In the genomic region with DNA sequence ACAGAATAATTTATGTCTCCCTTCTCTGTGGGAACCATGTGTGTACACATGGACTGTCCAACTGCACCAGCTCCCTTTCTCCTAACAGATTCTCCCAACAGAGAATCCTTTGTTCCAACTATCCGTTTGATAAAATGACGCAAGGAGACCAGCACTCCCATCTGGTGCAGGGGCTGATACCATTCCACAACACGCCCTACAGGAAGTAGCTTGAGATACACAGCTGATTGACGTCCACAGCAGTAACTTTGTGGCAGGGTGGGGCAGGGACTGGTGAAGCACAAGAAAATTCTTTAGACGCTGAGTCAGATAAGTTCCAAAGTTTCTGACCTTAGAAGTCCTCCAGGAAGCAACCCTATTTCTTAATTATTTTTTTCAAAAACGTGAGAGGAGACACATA, we compare ENCODE assay signal across 10 mouse cellular contexts.
DNase-seq lines count a peak whose midpoint lies in the region; ATAC-seq and TF ChIP-seq lines count a peak whose summit lies in the region.
"Had no signal": no experiment of that assay in that cellular context is flagged by ENCODE, and none has a peak within 500 bp of the region (broad histone marks: within the 10 kb centered on the region; RNA-seq: fewer than 3 reads in every experiment).

No protein-coding gene starts in this region.

- H3K27ac ChIP-seq in hindbrain, embryonic 16.5 days (ENCODE audit: low read depth, low read length): no peak overlapping the region
- no peak overlapping the region for H3K27ac ChIP-seq in hindbrain, embryonic 11.5 days (ENCODE audit: low read depth, low read length)
- no peak overlapping the region for H3K27ac ChIP-seq in cerebellum, adult 2 months (ENCODE audit: insufficient read depth, low read length)
- H3K27ac ChIP-seq: midbrain, embryonic 12.5 days had no signal

- no peaks in the 10 kb centered on the region for H3K4me1 ChIP-seq in hindbrain, embryonic 16.5 days (ENCODE audit: control insufficient read depth, insufficient read depth, low read depth, low read length)
- no peaks in the 10 kb centered on the region for H3K4me1 ChIP-seq in hindbrain, embryonic 11.5 days (replicated peaks; ENCODE audit: control insufficient read depth, insufficient read depth, low read length)
- H3K4me1 ChIP-seq in cerebellum, adult 2 months (ENCODE audit: control insufficient read depth, insufficient read depth, low read length): peaks cover 4% of the 10 kb centered on the region; the same call in 1 of the 2 replicates

- intact Hi-C loops in left cerebral cortex, postnatal 25 days (cut with DNase I): no loop called here

- H3K27me3 ChIP-seq in hindbrain, embryonic 16.5 days (replicated peaks; ENCODE audit: control insufficient read depth, insufficient read depth, low read length): no peaks in the 10 kb centered on the region
- H3K27me3 ChIP-seq in hindbrain, embryonic 11.5 days (ENCODE audit: control insufficient read depth, insufficient read depth, low read length): no peaks in the 10 kb centered on the region
- no peaks in the 10 kb centered on the region for H3K27me3 ChIP-seq in cerebellum, adult 2 months (ENCODE audit: control insufficient read depth, insufficient read depth, low read length)
- H3K27me3 ChIP-seq: midbrain, embryonic 12.5 days had no signal

- H3K36me3 ChIP-seq in hindbrain, embryonic 16.5 days (ENCODE audit: control insufficient read depth, insufficient read depth, low read length): no peaks in the 10 kb centered on the region
- 0 out of 2 replicates have a peak, but pooled peaks cover 2% of the 10 kb centered on the region for H3K36me3 ChIP-seq in hindbrain, embryonic 11.5 days (ENCODE audit: control insufficient read depth, insufficient read depth, low read length)

- H3K9me3 ChIP-seq in hindbrain, embryonic 16.5 days (ENCODE audit: control insufficient read depth, low read length): no peaks in the 10 kb centered on the region
- no peaks in the 10 kb centered on the region for H3K9me3 ChIP-seq in hindbrain, embryonic 11.5 days (ENCODE audit: control insufficient read depth, low read length)
- H3K9me3 ChIP-seq: midbrain, embryonic 12.5 days had no signal

- H3K9ac ChIP-seq in hindbrain, embryonic 16.5 days (ENCODE audit: low read depth, low read length): no peak overlapping the region
- H3K9ac ChIP-seq in hindbrain, embryonic 11.5 days (ENCODE audit: low read depth, low read length): no peak overlapping the region
- H3K9ac ChIP-seq: forebrain, postnatal 0 days; midbrain, embryonic 12.5 days had no signal

- no peak overlapping the region for H3K4me2 ChIP-seq in hindbrain, embryonic 16.5 days (ENCODE audit: low read length)
- no peak overlapping the region for H3K4me2 ChIP-seq in hindbrain, embryonic 11.5 days (replicated peaks; ENCODE audit: low read depth, low read length)
- H3K4me2 ChIP-seq: midbrain, embryonic 12.5 days had no signal

- WGBS in hindbrain, embryonic 16.5 days: 64% methylated on average over 6 of the region's 6 CpGs
- WGBS in hindbrain, embryonic 11.5 days: 71% methylated on average over 6 of the region's 6 CpGs
- WGBS in cerebellum, adult 2 months: 42% methylated on average over 6 of the region's 6 CpGs

- no peak overlapping the region for H3K4me3 ChIP-seq in hindbrain, embryonic 16.5 days (ENCODE audit: low read length)
- no peak overlapping the region for H3K4me3 ChIP-seq in hindbrain, embryonic 11.5 days (ENCODE audit: low read depth, low read length)
- H3K4me3 ChIP-seq in cerebellum, adult 2 months (replicated peaks; ENCODE audit: insufficient read depth, low read depth, low read length): no peak overlapping the region
- H3K4me3 ChIP-seq: midbrain, embryonic 12.5 days had no signal

- TF ChIP-seq CTCF in cerebellum, adult 2 months (IDR thresholded peaks at IDR 0.05; ENCODE audit: borderline replicate concordance, insufficient read depth, low read depth, low read length): no peak

- 0 out of 2 replicates have a peak, but pooled peaks have one; percentile 48 for ATAC-seq in hindbrain, embryonic 16.5 days
- ATAC-seq in hindbrain, embryonic 11.5 days (ENCODE audit: low FRiP score): no peak
- ATAC-seq: forebrain, postnatal 0 days had no signal

- no peak for TF ChIP-seq POLR2A in cerebellum, adult 2 months (IDR thresholded peaks at IDR 0.05; ENCODE audit: borderline replicate concordance, insufficient read depth, low read length)

- no peak for DNase-seq in hindbrain, embryonic 11.5 days (ENCODE audit: low spot score)
- DNase-seq in ZHBTc4 (ENCODE audit: low read depth, low spot score): peak; percentile 61
- DNase-seq in heart, postnatal 4 days: peak; percentile 50
- peak; percentile 60 to 75 for DNase-seq in lung, postnatal 4 days
- no peak for DNase-seq in left cerebral cortex, postnatal 25 days (ENCODE audit: low spot score in 2 of 2)
- DNase-seq in yolk sac, embryonic 10.5 days (ENCODE audit: low spot score): no peak
- DNase-seq in cerebellum, adult 2 months: no peak
- DNase-seq: forebrain, postnatal 0 days had no signal

Comparison
In these comparisons a context has a peak if more than half of its experiments do, and no peak if none do; other contexts are left out.
1. DNase-seq: peak in ZHBTc4 (single experiment), heart, postnatal 4 days (single experiment) and lung, postnatal 4 days (2 of 2); none in hindbrain, embryonic 11.5 days (single experiment), left cerebral cortex, postnatal 25 days (0 of 2), yolk sac, embryonic 10.5 days (single experiment) and cerebellum, adult 2 months (0 of 2).